Mouse (Mus musculus) retina, embryonic 14.5 days (tissue): ENCODE measurements around the gene Olfr767.
"Not testable (repeated sequence)": the region's sequence is repeated elsewhere in the genome, so short reads cannot be mapped to it uniquely, and the experiment has no call there.

Experiments used
- DNase-seq: peaks from one replicate; pipeline ENCODE4 v3.0.0-alpha.2; 2015; ENCODE audit warnings: low spot score

Olfr767 gene

GRCm38 (mm10) chr10:129082810-129083209, at the start of gene Olfr767:
TSS of gene Olfr767 (minus strand) at chr10:129082910.
- not testable (repeated sequence) for DNase-seq

GRCm38 (mm10) chr10:129117761-129118160, 35.1 kb upstream of the Olfr767 start, which contains the start of gene Olfr769:
TSS of gene Olfr769 (minus strand) at chr10:129117861.
- DNase-seq, result no peak

DNA sequence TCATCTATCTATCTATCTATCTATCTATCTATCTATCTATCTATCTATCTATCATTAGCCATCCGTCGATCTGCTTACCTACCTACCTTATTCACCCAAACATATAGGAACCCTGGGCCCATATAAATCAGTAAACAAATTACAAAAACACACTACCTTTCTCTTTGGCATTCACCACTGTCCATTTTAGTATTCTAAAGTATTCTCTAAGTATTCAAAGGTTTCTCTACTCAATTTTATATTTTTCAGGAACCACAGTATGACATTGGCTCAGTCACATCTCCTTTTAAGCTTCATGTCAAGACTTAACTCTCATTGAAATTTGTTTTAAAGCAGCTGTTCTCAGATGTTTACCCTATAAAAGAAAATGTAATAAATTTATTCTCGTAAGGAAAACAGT, 32.4 kb upstream of the Olfr767 start:
- no peak for DNase-seq

GRCm38 (mm10) chr10:129101231-129101630, 18.5 kb upstream of the Olfr767 start:
- DNase-seq, result no peak

DNA sequence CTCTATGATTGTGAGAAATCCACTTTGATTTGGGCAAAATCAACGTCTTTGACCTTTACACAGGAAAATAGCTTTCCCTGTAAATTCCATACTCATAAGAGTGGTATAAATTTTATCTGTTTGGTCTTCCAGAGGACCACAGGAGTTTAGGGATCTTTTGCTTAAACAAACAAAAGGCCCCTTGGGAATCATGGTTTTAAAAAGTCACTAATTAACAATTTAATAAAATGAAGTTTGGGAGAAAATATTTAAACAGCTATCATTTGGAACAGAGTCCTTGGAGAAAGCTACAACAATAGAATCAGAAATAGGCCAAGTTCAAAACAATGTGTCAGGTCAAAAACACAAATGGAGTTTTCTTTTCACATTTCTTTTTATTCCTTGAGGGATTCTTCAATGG, 16.6 kb upstream of the Olfr767 start, which contains the start of gene Olfr768:
Olfr768 (minus strand) TSS at position 101 of the 400 bp plus-strand sequence.
- DNase-seq, result no peak

DNA sequence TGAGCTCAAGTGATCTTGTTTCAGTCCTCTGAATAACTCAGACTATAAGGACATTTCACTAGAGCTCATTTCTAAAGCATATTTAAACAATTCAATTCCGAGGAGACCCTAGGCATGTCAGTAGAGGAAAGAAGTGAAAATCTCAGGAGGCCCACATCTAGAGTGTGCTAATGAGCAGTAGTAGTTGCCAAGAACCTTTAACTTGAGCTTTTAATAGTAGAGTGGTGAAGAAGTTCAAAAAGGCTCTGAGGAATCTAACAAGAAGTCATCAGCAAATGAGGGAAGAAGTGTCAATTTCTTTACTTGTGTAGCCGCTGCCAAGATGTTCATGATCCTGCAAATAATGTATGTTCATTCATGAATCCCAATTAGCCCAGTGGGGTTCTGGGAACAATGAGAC, 13.8 kb downstream of the Olfr767 start, which contains the start of gene Olfr766-ps1:
Olfr766-ps1 (minus strand) TSS at position 101 of the 400 bp plus-strand sequence.
- DNase-seq, result no peak

DNA sequence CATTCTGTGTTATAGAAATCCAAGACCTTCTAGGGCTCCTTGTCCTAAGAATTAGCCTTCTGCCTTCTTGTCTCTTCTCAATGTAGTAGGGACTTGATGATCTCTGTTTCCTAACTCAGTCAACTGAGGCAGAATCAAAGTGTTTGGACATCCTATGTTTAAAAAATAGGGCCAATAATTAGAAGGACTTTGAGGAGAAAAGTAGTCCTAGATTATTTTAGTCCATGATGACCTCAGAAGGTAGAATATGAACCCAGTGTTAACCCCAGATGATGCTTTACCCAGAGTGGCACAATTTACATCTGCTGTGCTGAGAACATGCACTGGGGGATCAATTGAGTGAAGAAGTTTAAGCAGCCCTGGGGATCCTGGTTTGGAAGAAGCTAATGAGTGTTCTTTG, 32.8 kb downstream of the Olfr767 start, which contains the start of gene Olfr765:
Olfr765 (minus strand) TSS at position 101 of the 400 bp plus-strand sequence.
- not testable (repeated sequence) for DNase-seq

DNA sequence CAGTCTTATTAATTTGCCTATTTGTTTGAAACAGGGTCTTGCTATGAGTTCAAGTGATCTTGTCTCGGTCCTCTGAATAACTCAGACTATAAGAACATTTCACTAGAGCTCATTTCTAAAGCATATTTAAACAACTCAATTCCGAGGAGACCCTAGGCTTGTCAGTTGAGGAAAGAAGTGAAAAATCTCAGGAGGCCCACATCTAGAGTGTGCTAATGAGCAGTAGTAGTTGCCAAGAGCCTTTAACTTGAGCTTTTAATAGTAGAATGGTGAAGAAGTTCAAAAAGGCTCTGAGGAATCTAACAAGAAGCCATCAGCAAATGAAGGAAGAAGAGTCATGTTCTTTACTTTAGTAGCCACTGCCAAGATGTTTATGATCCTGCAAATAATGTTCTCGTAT, 42.9 kb downstream of the Olfr767 start, which contains the start of gene Olfr764-ps1:
Olfr764-ps1 (minus strand) TSS at position 101 of the 400 bp plus-strand sequence.
- DNase-seq, result peak; percentile 0

GRCm38 (mm10) chr10:129028343-129028742, 54.4 kb downstream of the Olfr767 start:
- no peak for DNase-seq

GRCm38 (mm10) chr10:129026018-129026662, 56.6 kb downstream of the Olfr767 start:
- DNase-seq, result peak; percentile 84
